Mouse (Mus musculus) heart, postnatal 0 days (tissue): ENCODE results near the gene Mef2d. TPM values are rescaled to one million over a fixed set of nuclear protein-coding genes. Genes with fewer than 3 reads are reported as not detected.

Experiments used
- ATAC-seq: fragments of 200-750 bp; cut with Nextera tagmentation; 2 replicates; pipeline ENCODE4 v1.8.0; 2017; ENCODE audit warnings: low read depth, moderate number of reproducible peaks, moderate library complexity; ENCODE audit not compliant: insufficient read depth
- DNase-seq: peaks from one replicate; pipeline ENCODE4 v3.0.0-alpha.2; 2016; ENCODE audit warnings: low spot score
- H3K27ac ChIP-seq: fragments of 300-500 bp; sonication (generic); 2 replicates; pipeline ENCODE4 v1.5.1; 2014; ENCODE audit warnings: low read depth, mild to moderate bottlenecking
- H3K27me3 ChIP-seq: fragments of 300-500 bp; sonication (generic); 2 replicates; pipeline ENCODE4 v1.6.1; 2014; ENCODE audit warnings: low read length, mixed read lengths; ENCODE audit not compliant: control insufficient read depth, insufficient read depth
- H3K36me3 ChIP-seq: fragments of 300-500 bp; sonication (generic); replicated peaks from 2 replicates; pipeline ENCODE4 v1.6.1; 2014; ENCODE audit warnings: low read length, mixed read lengths; ENCODE audit not compliant: control insufficient read depth, insufficient read depth
- H3K4me1 ChIP-seq: fragments of 300-500 bp; sonication (generic); 2 replicates; pipeline ENCODE4 v1.6.1; 2014; ENCODE audit warnings: antibody characterized with exemption; ENCODE audit not compliant: control insufficient read depth, insufficient read depth
- H3K4me2 ChIP-seq: fragments of 300-500 bp; sonication (generic); 2 replicates; pipeline ENCODE4 v1.6.1; 2014; ENCODE audit warnings: low read depth, mild to moderate bottlenecking, low read length, moderate library complexity
- H3K4me3 ChIP-seq: fragments of 300-500 bp; sonication (generic); 2 replicates; pipeline ENCODE4 v1.5.1; 2014; ENCODE audit warnings: low read depth, low read length
- H3K9ac ChIP-seq: fragments of 300-500 bp; sonication (generic); replicated peaks from 2 replicates; pipeline ENCODE4 v1.6.1; 2014; ENCODE audit warnings: low read depth, low read length, mixed read lengths
- H3K9me3 ChIP-seq: fragments of 300-500 bp; sonication (generic); replicated peaks from 2 replicates; pipeline ENCODE4 v1.6.1; 2016; ENCODE audit warnings: low read length; ENCODE audit not compliant: control insufficient read depth
- CTCF ChIP-seq: IDR thresholded peaks from 2 replicates; pipeline ENCODE4 v1.5.1; 2016; ENCODE audit warnings: antibody characterized with exemption, control low read depth, low read depth
- EP300 ChIP-seq: IDR thresholded peaks from 2 replicates; pipeline ENCODE4 v1.6.1; 2016; ENCODE audit warnings: antibody characterized with exemption, low read depth
- WGBS: fragments of 180-500 bp; shearing (Covaris S2); extraction: QIAGEN DNeasy Blood & Tissue Kit; methylation state at CpG from one replicate; pipeline ENCODE4 v1.1.7; 2014; 5-methylcytosine and 5-hydroxymethylcytosine counted together
- polyA plus RNA-seq: library from polyadenylated mRNA; unstranded; fragments of >200 nt; fragmentation: Nextera tagmentation; extraction: Ambion mirVana; gene quantifications from 2 replicates; pipeline ENCODE4 v1.2.1, GENCODE M21; 2015
- total RNA-seq: library from RNA; depleted of rRNA; stranded (reverse); fragments of >200 nt; gene quantifications from 2 replicates; pipeline ENCODE4 v1.2.3, GENCODE M21; 2014; ENCODE audit warnings: low replicate concordance

The Mef2d gene
- total and polyA plus RNA-seq, 2 experiments from 2014 or later: 30.0 to 70.8 TPM

DNA sequence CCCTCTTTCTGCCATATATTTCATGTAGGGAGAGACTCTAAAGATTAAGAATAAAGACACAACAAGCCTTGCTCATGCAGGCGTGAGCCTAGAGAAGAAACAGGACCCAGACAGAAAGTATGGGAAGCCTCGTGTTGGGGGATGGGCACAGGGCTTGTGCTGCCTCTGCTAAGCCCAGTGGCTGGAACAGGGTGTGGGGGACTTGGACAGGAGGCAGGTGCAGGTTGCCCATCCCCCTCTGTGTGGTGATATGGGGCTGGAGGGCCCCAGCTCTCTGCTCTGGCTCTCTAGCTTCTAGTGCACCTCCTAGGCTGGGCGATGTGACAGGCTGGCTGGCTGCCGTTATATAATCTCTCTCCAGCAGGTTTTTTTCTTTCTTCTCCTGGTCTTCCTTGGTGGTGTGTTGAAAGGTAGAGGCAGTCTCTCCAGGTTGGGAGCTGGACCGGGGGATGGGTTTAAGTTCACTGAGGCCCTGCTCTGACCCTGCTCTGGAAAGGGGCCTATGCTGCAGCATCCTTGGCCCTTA lies 1.9 kb downstream of the Mef2d start:
- Histone ChIP-seq H3K36me3 (no peaks in the 10 kb centered on the region), H3K27me3 (no peaks in the 10 kb centered on the region), H3K27ac (peak overlapping the region; percentile 99), H3K9ac (peak overlapping the region; percentile 84), H3K4me2 (peak overlapping the region; percentile 95), H3K4me3 (peak overlapping the region; percentile 83), H3K4me1 (peaks cover 75% of the 10 kb centered on the region), H3K9me3 (no peaks in the 10 kb centered on the region)
- 2% methylated on average over 5 of the region's 5 CpGs for WGBS
- no peak for DNase-seq
- ATAC-seq: no peak
- no peak for TF ChIP-seq EP300
- no peak for TF ChIP-seq CTCF

DNA sequence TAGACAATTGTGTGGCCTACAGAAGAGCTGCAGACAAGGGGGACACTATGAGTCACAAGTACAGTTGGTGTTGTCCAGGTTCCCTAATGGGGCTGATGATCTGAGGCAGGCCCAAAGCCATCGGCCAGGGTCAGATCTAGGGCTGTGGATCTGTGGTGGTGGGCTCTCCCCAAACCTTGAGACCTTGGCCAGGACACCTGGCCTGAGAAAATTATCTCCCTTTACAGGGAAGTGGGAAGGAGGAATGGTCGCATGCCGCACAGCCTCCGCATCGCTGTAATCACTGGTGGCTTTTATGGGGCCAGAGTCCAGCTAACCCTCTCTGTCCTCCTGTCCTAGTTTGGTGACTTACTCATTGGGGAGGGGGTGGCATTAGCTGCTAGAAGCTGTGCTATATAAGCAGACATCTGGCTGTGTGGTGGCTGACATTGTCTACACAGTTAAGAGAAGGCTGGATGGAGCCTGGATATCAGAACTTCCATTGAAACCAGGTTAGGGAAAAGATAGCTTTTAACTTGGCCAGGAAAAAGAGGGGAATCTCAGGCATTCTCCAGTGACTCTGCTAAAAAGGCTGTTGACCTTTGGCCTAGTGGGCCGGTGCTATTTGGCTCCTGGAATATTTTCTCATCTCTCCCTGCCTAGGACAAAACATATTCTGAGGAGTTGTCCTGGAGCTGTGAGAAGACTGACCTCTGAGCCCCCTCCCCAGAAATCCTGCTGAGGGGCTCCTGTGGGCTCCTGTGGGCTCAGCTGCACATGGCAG lies 2.7 kb downstream of the Mef2d start:
- Histone ChIP-seq H3K9ac (peak overlapping the region; percentile 84), H3K4me3 (peak overlapping the region; percentile 83), H3K4me1 (peaks cover 75% of the 10 kb centered on the region), H3K27me3 (no peaks in the 10 kb centered on the region), H3K9me3 (no peaks in the 10 kb centered on the region), H3K4me2 (peak overlapping the region; percentile 95), H3K36me3 (no peaks in the 10 kb centered on the region), H3K27ac (peak overlapping the region; percentile 99)
- TF ChIP-seq EP300 (no peak), CTCF (no peak)
- WGBS: 18% methylated on average over 6 of the region's 6 CpGs
- DNase-seq (no peak), ATAC-seq (no peak)

DNA sequence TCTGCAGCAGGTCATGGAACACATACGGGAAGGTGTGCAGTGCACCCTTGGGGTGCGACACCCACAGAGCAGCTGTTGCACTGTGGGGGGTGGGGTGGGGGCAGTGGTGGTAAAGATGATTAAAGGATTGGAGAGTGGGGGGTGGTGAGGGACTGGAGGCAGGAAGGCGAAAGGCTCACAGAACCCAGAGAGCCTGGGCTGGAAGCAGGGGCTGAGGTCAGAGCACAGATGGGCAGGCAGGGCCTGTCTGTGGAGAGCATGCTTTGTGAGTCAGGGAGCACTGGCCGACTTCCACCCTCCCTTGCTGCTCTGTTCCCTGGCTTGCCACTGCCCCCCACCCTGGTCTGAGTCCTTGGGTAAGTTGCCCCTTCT lies 3.2 kb downstream of the Mef2d start:
- peak overlapping the region; percentile 95 for H3K4me2 ChIP-seq
- no peaks in the 10 kb centered on the region for H3K9me3 ChIP-seq
- peak overlapping the region; percentile 84 for H3K9ac ChIP-seq
- no peaks in the 10 kb centered on the region for H3K27me3 ChIP-seq
- peak overlapping the region; percentile 83 for H3K4me3 ChIP-seq
- WGBS: 17% methylated on average over 4 of the region's 4 CpGs
- TF ChIP-seq CTCF (no peak), EP300 (no peak)
- DNase-seq (no peak), ATAC-seq (no peak)
- H3K27ac ChIP-seq: peak overlapping the region; percentile 99
- peaks cover 75% of the 10 kb centered on the region for H3K4me1 ChIP-seq
- no peaks in the 10 kb centered on the region for H3K36me3 ChIP-seq

DNA sequence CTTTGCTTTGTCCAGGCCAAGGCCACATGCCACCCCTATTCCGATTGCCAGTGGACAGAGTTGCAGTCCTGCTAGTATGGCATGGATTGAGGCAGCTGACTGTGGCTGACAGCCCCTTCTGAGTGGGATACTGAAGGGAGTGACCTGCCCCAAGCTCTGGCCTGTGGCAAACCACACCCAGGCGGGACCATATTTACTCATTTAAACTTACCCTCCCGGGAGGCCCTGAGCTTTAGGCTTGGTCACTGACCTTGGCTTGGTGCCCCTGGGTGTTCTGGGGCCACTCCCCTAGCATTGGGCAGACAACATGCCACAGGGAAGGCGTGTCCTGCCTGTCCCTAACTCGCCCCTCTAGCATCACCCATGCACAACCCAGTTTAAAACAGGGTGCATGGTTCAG lies 3.8 kb downstream of the Mef2d start:
- Histone ChIP-seq H3K9me3 (no peaks in the 10 kb centered on the region), H3K27ac (peak overlapping the region; percentile 99), H3K27me3 (no peaks in the 10 kb centered on the region), H3K9ac (peak overlapping the region; percentile 84), H3K4me3 (peak overlapping the region; percentile 83), H3K4me1 (peaks cover 75% of the 10 kb centered on the region), H3K36me3 (no peaks in the 10 kb centered on the region), H3K4me2 (peak overlapping the region; percentile 95)
- DNase-seq: no peak
- no peak for TF ChIP-seq CTCF
- no peak for TF ChIP-seq EP300
- WGBS: 29% methylated on average over 5 of the region's 5 CpGs
- ATAC-seq: no peak

DNA sequence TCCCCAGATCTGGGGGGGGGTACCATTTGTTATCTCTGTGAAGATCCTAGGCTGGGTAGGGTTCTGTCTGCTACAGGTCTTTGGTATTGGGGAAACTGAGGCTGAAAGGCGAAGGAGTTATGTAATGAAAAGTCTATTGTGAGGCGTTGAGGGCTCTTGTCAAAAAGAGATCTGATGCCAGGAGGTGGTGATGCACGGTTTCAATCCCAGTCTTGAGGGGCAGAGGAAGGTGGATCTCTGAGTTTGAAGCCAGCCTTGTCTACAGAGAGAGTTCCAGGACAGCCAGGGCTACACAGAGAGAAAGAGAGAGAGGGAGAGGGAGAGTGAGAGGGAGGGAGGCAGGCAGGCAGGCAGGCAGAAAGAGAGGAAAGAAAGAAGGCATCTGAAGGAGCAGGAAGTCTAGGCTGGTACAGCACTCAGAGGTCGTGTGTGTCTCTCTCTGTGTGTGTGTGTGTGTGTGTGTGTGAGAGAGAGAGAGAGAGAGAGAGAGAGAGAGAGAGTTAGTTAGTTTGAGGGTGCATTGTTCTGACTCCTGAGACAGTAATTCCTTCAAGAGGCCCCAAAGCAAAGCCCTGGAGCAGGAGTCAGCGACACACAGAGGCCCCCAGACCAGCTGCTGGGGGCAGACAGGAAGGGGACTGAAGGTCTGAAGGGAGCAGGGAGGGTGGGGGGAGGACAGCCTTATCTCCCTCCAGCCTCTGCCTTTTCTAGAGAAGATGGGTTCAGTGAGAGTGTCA lies 4.4 kb downstream of the Mef2d start:
- DNase-seq (no peak), ATAC-seq (no peak)
- peaks cover 75% of the 10 kb centered on the region for H3K4me1 ChIP-seq
- no peaks in the 10 kb centered on the region for H3K9me3 ChIP-seq
- peak overlapping the region; percentile 99 for H3K27ac ChIP-seq
- no peaks in the 10 kb centered on the region for H3K36me3 ChIP-seq
- no peak for TF ChIP-seq EP300
- peak overlapping the region; percentile 84 for H3K9ac ChIP-seq
- no peaks in the 10 kb centered on the region for H3K27me3 ChIP-seq
- no peak overlapping the region for H3K4me3 ChIP-seq
- H3K4me2 ChIP-seq: peak overlapping the region; percentile 95
- WGBS: 23% methylated on average over 5 of the region's 5 CpGs
